Mouse (Mus musculus): Measurements from ENCODE around the gene Dnajc2. TPM values are rescaled to one million over a fixed set of nuclear protein-coding genes. Genes with fewer than 3 reads are reported as not detected.
"Not testable (repeated sequence)": the region's sequence is repeated elsewhere in the genome, so short reads cannot be mapped to it uniquely, and the experiment has no call there.

The Dnajc2 gene
- polyA plus RNA-seq, 1 experiment from 2014 or later: 34.2 TPM

- no peaks in the 10 kb centered on the region for H3K4me1 ChIP-seq (ENCODE audit: insufficient read depth, low read depth, low read length)
- no peak overlapping the region for H3K27ac ChIP-seq (ENCODE audit: low read length)
- DNase-seq (ENCODE audit: low spot score) (no peak), ATAC-seq (no peak)
- no peak overlapping the region for H3K4me2 ChIP-seq (replicated peaks; ENCODE audit: low read depth, low read length)
- no peaks in the 10 kb centered on the region for H3K36me3 ChIP-seq (ENCODE audit: insufficient read depth, low read length)
- no peak overlapping the region for H3K4me3 ChIP-seq (ENCODE audit: low read depth, low read length)
- H3K9me3 ChIP-seq (ENCODE audit: low read length): no peaks in the 10 kb centered on the region
- TF ChIP-seq CTCF (IDR thresholded peaks at IDR 0.05) (no peak), EP300 (IDR thresholded peaks at IDR 0.05) (no peak)
- 57% methylated on average over 13 of the region's 13 CpGs for WGBS
- no peaks in the 10 kb centered on the region for H3K27me3 ChIP-seq (replicated peaks; ENCODE audit: insufficient read depth, low read length)
- H3K9ac ChIP-seq (replicated peaks; ENCODE audit: low read depth): no peak overlapping the region
These were observed 72.8 kb downstream of the Dnajc2 start for GRCm38 (mm10) chr5:21712127-21712715.

GRCm38 (mm10) chr5:21708011-21708410 lies 77.0 kb downstream of the Dnajc2 start:
- ATAC-seq; H3K9ac ChIP-seq (replicated peaks; ENCODE audit: low read depth); H3K9me3 ChIP-seq (ENCODE audit: low read length); H3K27ac ChIP-seq (ENCODE audit: low read length); DNase-seq (ENCODE audit: low spot score); H3K4me2 ChIP-seq (replicated peaks; ENCODE audit: low read depth, low read length); H3K4me3 ChIP-seq (ENCODE audit: low read depth, low read length); H3K36me3 ChIP-seq (ENCODE audit: insufficient read depth, low read length); H3K4me1 ChIP-seq (ENCODE audit: insufficient read depth, low read depth, low read length); H3K27me3 ChIP-seq (replicated peaks; ENCODE audit: insufficient read depth, low read length): not testable (repeated sequence)
- WGBS: 81% methylated on average over 8 of the region's 8 CpGs

Other genes starting within 250 kb of the Dnajc2 start
- gene Lrrc17, start 241.7 kb downstream of the Dnajc2 start, polyA plus RNA-seq (2015; fragmentation: Nextera tagmentation; extraction: Ambion mirVana): 33.5 and 35.7 TPM in 2 replicates
- 1.1 and 1.2 TPM in 2 replicates for gene Fbxl13, start 139.6 kb downstream of the Dnajc2 start, polyA plus RNA-seq (2015; fragmentation: Nextera tagmentation; extraction: Ambion mirVana)
- 30.1 and 33.4 TPM in 2 replicates for gene Armc10, start 139.4 kb downstream of the Dnajc2 start, polyA plus RNA-seq (2015; fragmentation: Nextera tagmentation; extraction: Ambion mirVana)
- 2.1 and 2.5 TPM in 2 replicates for gene Napepld, start 83.9 kb downstream of the Dnajc2 start, polyA plus RNA-seq (2015; fragmentation: Nextera tagmentation; extraction: Ambion mirVana)
- 41.8 and 49.0 TPM in 2 replicates for gene Pmpcb, start 48.1 kb downstream of the Dnajc2 start, polyA plus RNA-seq (2015; fragmentation: Nextera tagmentation; extraction: Ambion mirVana)
- gene Psmc2, start within 50 bp of the Dnajc2 start, polyA plus RNA-seq (2015; fragmentation: Nextera tagmentation; extraction: Ambion mirVana): 105 and 108 TPM in 2 replicates
- gene Slc26a5, start 80.4 kb upstream of the Dnajc2 start, polyA plus RNA-seq (2015; fragmentation: Nextera tagmentation; extraction: Ambion mirVana): not detected in 2 replicates

Data from lung, postnatal 0 days (tissue).